Mouse (Mus musculus) bone marrow, adult 2 months (tissue): ENCODE data around the gene Tenm4. TPM values are rescaled to one million over a fixed set of nuclear protein-coding genes. Genes with fewer than 3 reads are reported as not detected.

ENCODE experiments used
- H3K27ac ChIP-seq: fragments of 200-500 bp; 2 replicates; pipeline ENCODE4 v1.5.1; 2012; ENCODE audit warnings: low read depth, mild to moderate bottlenecking, control low read depth, inconsistent platforms, low read length; ENCODE audit not compliant: control insufficient read depth, poor library complexity, insufficient read depth
- H3K4me1 ChIP-seq: fragments of 200-500 bp; 2 replicates; pipeline ENCODE4 v1.6.1; 2011; ENCODE audit warnings: low read length; ENCODE audit not compliant: control insufficient read depth, insufficient read depth
- H3K4me3 ChIP-seq: fragments of 200-500 bp; replicated peaks from 2 replicates; pipeline ENCODE3; 2011; ENCODE audit warnings: mild to moderate bottlenecking, low read depth, low read length, control low read depth; ENCODE audit not compliant: control insufficient read depth
- CTCF ChIP-seq: fragments of 200-500 bp; IDR thresholded peaks from 2 replicates; pipeline ENCODE4 v1.5.1; 2011; ENCODE audit warnings: low read length, control low read depth; ENCODE audit not compliant: control insufficient read depth, insufficient read depth
- POLR2A ChIP-seq: fragments of 200-500 bp; IDR thresholded peaks from 2 replicates; pipeline ENCODE4 v1.6.1; 2011; ENCODE audit warnings: low read depth, mild to moderate bottlenecking, control low read depth, low read length, borderline replicate concordance; ENCODE audit not compliant: control insufficient read depth
- WGBS: fragments of 180-500 bp; shearing (Covaris S2); methylation state at CpG from one replicate; pipeline ENCODE4 v1.1.7; 2018; 5-methylcytosine and 5-hydroxymethylcytosine counted together
- polyA plus RNA-seq: library from polyadenylated mRNA; stranded (reverse); fragments of >200 nt; gene quantifications from 2 replicates; pipeline ENCODE4 v1.2.4, GENCODE M21; 2011; ENCODE audit warnings: low replicate concordance; ENCODE audit not compliant: missing spikeins, insufficient read depth, insufficient read length

Gene Tenm4
- polyA plus RNA-seq, 1 experiment = 1.3 TPM

DNA sequence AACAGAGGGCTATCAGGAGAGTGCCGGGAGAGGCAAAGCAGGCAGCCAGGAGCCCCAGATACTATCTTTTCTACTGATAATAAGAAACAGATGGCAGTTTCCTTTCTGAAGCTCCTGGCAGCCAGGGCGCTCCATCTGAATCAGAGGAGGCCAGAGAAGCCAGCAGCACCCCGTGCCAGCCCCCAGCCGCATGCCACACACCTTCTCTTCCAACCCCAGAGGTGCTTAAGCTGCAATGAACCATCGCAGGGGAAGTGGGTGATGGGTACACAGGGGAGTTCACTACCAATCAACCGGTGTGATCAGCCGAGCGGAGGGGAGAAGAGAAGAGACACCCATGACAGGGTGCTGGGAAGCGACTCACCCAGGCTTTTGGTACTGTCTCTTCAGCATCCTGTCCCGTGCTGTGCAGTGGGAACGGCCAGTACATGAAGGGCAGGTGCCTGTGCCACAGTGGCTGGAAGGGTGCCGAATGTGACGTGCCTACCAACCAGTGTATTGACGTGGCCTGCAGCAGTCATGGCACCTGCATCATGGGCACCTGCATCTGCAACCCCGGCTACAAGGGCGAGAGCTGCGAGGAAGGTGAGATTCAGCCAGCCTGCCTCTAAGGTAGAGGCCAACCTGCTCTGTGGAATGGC lies 602.7 kb downstream of the Tenm4 start:
- WGBS = 81% methylated on average over 17 of the region's 17 CpGs
- peaks cover 3% of the 10 kb centered on the region for H3K4me1 ChIP-seq
- TF ChIP-seq POLR2A (no peak), CTCF (no peak)
- H3K27ac ChIP-seq = no peak overlapping the region
- H3K4me3 ChIP-seq = no peak overlapping the region

DNA sequence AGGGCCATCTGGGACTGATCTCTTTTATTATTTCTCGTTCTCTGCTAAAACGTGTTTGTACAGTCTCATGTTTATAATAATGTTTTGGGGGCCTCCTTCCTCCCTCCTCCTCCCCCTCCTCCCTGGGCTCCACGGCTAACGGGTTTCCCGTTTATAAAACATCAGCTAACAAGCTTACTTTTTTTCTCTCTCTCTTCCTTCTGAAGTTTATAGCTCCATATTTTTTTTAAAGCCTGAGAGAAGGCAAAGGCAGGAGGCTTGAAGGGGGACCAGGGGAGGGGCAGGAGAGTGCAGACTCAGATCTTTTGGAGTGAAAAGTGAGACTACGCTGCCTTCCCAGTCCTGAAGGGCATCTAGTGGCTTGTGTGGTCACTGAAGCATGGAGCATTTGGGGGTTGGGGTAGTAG lies 604.0 kb downstream of the Tenm4 start:
- WGBS = 25% methylated on average over 6 of the region's 6 CpGs
- TF ChIP-seq CTCF (no peak), POLR2A (no peak)
- no peak overlapping the region for H3K4me3 ChIP-seq
- no peak overlapping the region for H3K27ac ChIP-seq
- H3K4me1 ChIP-seq = peaks cover 3% of the 10 kb centered on the region

DNA sequence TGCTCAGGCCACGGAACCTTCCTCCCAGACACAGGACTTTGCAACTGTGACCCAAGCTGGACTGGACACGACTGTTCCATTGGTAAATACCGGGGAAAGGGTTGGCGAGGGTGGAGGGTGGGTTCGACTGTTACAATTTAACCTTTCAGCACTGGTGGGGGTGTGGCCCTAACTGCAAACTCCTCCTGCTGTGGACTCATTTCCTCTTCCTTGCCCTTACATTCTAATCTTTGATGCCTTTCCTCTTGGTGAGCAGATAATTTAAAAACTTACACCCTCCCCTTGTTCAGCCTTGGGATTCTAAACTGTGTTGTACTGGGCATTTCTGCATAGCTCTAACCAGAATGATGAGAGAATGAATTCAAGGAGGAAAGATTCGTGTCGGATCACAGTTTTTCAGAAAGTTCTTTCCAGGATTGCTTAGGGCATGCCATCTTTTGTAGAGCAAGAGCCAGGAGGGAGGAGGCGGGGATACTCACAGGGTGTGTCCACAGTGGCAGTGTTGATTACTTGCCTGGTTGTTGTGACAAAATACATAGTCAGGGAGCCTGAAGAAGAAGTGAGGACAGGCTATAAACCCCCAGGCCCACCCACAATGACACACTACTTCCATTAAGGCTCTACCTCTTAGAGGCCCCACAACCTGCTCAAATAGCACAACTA lies 607.0 kb downstream of the Tenm4 start:
- no peak for TF ChIP-seq POLR2A
- TF ChIP-seq CTCF = no peak
- 73% methylated on average over 8 of the region's 8 CpGs for WGBS
- Histone ChIP-seq H3K27ac (peak overlapping the region; percentile 57), H3K4me1 (peaks cover 8% of the 10 kb centered on the region), H3K4me3 (no peak overlapping the region)

DNA sequence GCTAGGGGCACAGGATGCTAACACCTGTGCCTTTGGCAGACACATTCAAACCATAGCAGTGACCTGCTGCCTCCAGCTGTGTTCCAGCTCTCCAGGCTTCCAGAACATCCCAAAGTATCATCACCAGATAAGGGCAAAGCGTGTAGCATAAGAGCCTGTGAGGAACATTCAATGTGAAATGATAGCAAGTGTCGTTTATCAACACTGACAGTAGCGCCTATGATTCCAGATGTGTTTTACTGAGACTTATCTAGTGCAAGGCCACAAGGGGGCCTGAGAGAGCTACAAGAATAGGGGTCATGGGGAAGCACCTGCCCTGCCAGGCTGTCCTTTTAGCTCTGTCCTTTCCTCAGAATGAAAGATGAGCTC lies 607.5 kb downstream of the Tenm4 start:
- WGBS = 43% methylated on average over 3 of the region's 3 CpGs
- peak overlapping the region; percentile 57 for H3K27ac ChIP-seq
- no peak overlapping the region for H3K4me3 ChIP-seq
- H3K4me1 ChIP-seq = peaks cover 8% of the 10 kb centered on the region
- TF ChIP-seq CTCF (peak; percentile 69), POLR2A (no peak)

DNA sequence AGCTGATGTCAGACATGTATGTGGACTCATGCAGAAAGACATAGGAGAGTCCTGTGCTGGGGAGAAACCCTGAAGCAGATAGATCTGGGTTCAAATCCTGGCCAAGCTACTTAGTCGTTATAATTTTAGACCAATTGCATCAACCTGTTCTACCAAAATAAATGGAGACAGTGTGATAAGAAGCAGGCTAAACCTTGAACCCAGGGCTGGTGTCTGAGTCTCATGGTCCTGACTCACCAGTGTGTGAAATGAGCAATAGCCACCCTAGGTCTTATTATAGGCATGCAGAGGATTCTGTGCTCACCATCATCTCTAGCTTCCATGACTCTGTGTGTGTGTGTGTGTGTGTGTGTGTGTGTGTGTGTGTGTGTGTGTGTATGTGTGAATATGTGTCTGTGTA lies 609.5 kb downstream of the Tenm4 start:
- no peak for TF ChIP-seq POLR2A
- no peak for TF ChIP-seq CTCF
- Histone ChIP-seq H3K4me1 (peaks cover 8% of the 10 kb centered on the region), H3K27ac (peak overlapping the region; percentile 60; the same call in 1 of the 2 replicates), H3K4me3 (no peak overlapping the region)
- 81% methylated on average over 1 of the region's 1 CpGs for WGBS

DNA sequence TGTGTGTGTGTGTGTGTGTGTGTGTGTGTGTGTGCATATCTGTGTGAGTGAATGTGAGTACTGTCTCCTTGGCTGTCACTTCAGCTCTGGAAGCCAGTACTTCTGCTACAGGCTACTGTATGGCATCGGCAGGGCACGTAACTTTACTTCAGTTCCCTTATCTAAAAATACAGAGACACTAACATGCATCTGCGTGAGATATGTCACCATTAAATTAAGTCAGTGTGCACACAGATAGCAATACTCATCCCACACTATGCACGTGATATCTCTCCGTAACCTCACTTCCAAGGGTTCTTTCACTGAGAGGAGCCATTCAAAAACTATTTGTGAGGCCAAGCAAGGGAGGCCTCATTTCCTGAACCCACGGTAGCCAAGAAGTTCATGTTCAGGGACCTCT lies 610.0 kb downstream of the Tenm4 start:
- Histone ChIP-seq H3K4me3 (no peak overlapping the region), H3K4me1 (peaks cover 8% of the 10 kb centered on the region), H3K27ac (peak overlapping the region; percentile 91)
- 43% methylated on average over 6 of the region's 6 CpGs for WGBS
- TF ChIP-seq POLR2A (no peak), CTCF (no peak)

DNA sequence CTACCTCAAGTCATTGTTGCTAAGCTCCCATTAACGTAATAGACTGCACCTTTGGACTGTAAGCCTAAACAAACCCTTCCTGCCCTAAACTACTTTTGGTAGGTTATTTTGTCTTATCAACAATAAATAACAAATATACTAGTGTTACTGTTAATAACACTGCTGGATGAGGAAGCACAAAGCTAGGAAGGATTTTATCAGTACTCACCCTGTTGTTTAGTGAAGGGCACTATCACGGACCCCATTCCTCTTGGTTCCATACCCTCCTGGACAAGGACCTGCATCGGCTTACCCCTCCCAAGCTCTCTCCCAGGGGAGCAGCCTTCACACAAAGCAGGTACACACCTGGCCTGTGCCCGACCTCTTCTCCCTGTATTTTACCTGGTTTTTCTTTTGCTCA lies 611.6 kb downstream of the Tenm4 start:
- no peak for TF ChIP-seq POLR2A
- TF ChIP-seq CTCF = no peak
- 82% methylated on average over 4 of the region's 4 CpGs for WGBS
- Histone ChIP-seq H3K4me1 (peaks cover 7% of the 10 kb centered on the region), H3K27ac (no peak overlapping the region), H3K4me3 (no peak overlapping the region)

DNA sequence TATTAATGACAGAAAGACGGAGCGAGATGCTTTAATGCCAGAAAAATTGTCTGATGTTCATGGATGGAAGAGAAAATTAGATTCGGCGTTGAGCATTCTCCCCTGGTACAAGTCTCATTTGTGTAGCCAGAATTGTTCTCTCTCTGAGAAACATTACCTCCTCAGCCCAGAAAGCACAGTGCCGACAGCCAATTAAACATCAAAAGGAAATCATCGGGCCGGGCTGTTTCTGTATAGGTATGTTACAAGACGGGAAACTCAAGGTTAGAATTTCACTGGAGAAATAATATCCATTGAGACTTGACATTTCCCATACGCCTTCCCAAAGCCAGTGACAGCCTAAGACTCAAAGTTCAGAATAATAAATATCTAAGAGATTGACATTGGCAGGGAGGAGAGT lies 614.8 kb downstream of the Tenm4 start:
- no peak overlapping the region for H3K4me3 ChIP-seq
- WGBS = 86% methylated on average over 9 of the region's 9 CpGs
- peaks cover 10% of the 10 kb centered on the region for H3K4me1 ChIP-seq
- H3K27ac ChIP-seq = no peak overlapping the region
- TF ChIP-seq CTCF (no peak), POLR2A (no peak)
